Mouse (Mus musculus) T-helper 1 cell (primary cell): Measurements from ENCODE around the gene Dctpp1.
"Not testable (repeated sequence)": the region's sequence is repeated elsewhere in the genome, so short reads cannot be mapped to it uniquely, and the experiment has no call there.

Experiments used
- in situ Hi-C: fragments of 300-600 bp; cut with MboI, MseI; formaldehyde crosslinking; loops from one replicate; pipeline ENCODE4 v1.15.1; 2025; ENCODE audit warnings: high pct_unique_total_duplicates

The Dctpp1 gene

GRCm38 (mm10) chr7:127270256-127270655 is 9.7 kb upstream of the Dctpp1 start:
- in situ Hi-C loops, result no loop called here

- in situ Hi-C loops, result no loop called here
Measured at GRCm38 (mm10) chr7:127263526-127263925, 3.0 kb upstream of the Dctpp1 start.

GRCm38 (mm10) chr7:127262218-127262961 is 1.9 kb upstream of the Dctpp1 start:
- in situ Hi-C loops, result no loop called here

DNA sequence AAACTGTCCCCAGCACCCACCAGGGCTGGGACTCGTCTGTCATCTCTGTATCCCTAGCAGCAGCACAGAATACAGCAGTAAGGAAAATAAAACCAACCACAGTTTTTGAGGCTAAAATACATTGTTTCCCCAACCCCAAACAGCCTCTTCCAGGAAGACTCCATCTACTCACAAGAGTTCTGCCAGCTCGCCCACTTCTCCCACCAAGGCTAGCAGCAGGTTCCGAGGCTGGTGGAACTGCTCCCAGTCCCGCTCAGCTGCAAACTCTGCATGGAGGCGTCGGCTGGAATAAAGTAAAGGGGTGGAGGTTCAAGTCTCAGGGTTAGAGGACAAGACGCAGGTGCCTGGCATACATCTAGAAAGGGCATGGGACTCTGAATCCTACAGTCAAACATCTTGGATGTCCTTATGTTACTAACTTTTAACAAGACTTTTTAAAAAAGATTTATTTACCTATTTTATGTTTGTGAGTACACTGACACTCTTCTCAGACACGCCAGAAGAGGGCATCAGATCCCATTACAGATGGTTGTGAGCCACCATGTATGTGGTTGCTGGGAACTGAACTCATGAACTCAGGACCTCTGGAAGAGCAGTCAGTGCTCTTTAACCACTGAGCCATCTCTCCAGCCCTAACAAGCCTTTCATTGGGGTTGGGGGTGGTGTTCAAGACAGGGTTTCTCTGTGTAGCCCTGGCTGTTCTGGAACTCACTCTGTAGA is 1.2 kb downstream of the Dctpp1 start:
- in situ Hi-C loops, result no loop called here

DNA sequence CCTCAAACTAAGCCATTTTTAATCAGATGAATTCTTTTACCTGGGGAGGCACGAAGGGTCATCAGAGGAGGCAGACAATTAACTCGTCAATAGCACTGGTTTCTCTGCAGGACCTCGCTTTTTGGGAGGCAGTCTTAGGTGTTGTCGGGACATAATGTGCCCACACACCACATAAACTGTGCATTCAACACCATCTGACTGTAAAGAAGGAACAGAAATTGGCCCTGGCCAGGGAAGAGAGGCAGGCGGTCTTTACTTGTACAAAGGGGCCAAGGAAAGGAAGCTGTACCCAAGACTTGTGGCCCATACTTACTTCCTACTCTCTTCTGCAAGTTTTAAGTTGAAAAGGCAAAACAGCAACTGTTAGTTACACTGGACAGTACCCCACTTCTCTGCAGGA is 4.0 kb downstream of the Dctpp1 start:
- in situ Hi-C loops, result no loop called here

GRCm38 (mm10) chr7:127255965-127256364 is 4.5 kb downstream of the Dctpp1 start:
- in situ Hi-C loops, result no loop called here

DNA sequence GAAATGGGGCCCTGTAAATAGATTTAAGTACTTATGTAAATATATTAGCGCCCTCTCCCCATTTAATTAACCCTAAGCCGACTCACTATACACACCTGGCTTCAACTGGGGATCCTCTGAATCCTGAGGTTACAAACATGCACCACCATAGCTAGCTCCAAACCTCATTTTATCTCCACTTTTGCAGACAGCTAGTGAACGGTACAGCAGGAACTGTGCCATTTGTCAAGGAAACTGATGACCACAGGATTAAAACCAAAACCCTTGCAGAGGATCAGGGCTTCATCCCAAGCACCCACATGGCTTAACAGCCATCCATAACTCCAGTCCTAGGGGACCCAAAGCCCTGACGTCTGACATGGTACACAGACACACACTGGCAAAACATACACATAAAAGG is 5.5 kb downstream of the Dctpp1 start:
- in situ Hi-C loops, result no loop called here

DNA sequence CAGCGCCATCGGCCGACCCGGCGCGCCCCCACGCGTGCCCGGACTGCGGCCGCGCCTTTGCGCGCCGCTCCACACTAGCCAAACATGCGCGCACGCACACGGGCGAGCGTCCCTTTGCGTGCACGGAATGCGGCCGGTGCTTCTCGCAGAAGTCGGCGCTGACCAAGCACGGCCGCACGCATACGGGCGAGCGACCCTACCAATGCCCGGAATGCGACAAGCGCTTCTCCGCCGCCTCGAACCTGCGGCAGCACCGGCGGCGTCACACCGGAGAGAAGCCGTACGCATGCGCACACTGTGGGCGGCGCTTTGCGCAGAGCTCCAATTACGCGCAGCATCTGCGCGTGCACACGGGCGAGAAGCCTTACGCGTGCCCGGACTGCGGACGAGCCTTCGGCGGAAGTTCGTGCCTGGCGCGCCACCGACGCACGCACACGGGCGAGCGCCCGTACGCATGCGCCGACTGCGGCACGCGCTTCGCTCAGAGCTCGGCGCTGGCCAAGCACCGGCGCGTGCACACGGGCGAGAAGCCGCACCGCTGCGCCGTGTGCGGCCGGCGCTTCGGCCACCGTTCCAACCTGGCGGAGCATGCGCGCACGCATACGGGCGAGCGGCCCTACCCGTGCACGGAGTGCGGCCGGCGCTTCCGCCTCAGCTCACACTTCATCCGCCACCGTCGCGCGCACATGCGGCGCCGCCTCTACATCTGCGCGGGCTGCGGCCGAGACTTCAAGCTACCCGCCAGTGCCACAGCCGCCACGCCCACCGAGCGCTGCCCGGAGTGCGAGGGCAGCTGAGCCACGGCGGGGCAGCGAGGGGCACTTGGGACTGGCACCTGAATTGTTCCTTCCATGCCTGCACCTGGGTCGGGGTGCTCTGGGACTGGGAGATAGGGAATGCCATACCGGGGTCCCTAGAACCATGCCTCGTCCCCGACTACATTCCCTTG is 6.4 kb downstream of the Dctpp1 start:
- in situ Hi-C loops, result no loop called here

GRCm38 (mm10) chr7:127253341-127253740 is 7.2 kb downstream of the Dctpp1 start:
- in situ Hi-C loops, result no loop called here

DNA sequence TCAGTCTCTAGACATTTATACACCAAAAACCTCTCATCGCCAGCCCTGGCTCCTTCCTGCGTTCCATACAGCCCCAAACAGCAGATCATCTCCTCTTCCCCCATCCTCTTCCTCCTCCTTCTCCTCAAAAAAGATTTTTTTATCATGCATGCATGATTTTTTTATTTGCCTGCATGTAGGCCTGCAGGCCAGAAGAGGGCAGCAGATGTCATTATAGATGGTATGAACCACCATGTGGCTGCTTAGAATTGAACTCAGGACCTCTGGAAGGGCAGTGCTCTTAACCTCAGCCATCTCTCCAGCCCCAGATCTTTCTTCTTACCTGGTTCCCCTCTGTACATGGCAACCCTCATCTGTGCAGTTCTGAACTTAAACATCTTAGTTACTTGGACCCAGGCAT is 8.1 kb downstream of the Dctpp1 start:
- in situ Hi-C loops, result no loop called here

- in situ Hi-C loops, result not testable (repeated sequence)
Measured at GRCm38 (mm10) chr7:127250511-127250910, 10.0 kb downstream of the Dctpp1 start.

GRCm38 (mm10) chr7:127244658-127245510 is 15.6 kb downstream of the Dctpp1 start:
- in situ Hi-C loops, result no loop called here

- in situ Hi-C loops, result no loop called here
Measured at GRCm38 (mm10) chr7:127243870-127244657, 16.4 kb downstream of the Dctpp1 start, which contains the start of gene Zfp771. Zfp771 (plus strand) TSS chr7:127244274.

DNA sequence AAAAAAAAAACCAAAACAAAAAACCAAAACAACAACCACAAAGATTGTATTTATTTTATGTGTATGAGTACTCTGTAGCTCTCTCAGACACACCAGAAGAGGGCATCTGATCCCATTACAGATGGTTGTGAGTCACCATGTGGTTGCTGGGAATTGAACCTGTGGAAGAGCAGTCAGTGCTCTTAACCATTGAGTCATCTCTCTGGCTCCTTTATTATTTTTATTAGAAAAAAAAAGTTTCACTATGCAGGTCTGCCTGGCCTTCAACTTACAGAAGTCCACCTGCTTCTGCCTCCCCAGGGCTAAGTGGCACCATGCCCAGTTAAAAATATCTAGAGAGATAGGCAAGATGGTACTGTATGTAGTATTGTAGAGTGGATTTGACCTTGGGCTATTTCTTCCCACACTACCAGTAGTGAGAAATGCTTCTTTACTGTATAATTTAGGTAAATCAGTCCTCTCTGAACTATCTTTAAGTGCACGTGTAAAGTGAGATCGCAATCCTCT is 17.1 kb downstream of the Dctpp1 start:
- in situ Hi-C loops, result no loop called here

- in situ Hi-C loops, result no loop called here
Measured at GRCm38 (mm10) chr7:127234777-127235176, 25.7 kb downstream of the Dctpp1 start.

GRCm38 (mm10) chr7:127233765-127234164 is 26.7 kb downstream of the Dctpp1 start:
- in situ Hi-C loops, result no loop called here

DNA sequence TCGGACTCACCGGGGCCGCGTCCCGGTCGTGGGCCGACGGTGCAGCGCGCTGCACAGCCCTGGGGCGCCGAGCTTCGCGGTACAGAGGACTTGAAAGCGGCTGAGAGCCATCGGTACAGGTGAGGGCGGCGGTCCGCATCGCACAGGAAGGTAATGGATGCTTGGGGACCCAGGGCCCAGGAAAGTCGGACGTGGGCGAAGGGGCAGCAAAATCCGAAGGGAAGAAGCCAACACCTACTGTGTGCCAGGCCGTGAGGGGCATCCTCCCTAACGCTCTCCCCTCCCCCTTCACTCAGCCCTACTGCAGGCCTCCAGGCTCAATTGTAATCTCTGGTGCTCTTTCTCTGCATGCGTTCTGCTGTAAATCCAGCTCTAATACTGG is 27.1 kb downstream of the Dctpp1 start:
- in situ Hi-C loops, result no loop called here

DNA sequence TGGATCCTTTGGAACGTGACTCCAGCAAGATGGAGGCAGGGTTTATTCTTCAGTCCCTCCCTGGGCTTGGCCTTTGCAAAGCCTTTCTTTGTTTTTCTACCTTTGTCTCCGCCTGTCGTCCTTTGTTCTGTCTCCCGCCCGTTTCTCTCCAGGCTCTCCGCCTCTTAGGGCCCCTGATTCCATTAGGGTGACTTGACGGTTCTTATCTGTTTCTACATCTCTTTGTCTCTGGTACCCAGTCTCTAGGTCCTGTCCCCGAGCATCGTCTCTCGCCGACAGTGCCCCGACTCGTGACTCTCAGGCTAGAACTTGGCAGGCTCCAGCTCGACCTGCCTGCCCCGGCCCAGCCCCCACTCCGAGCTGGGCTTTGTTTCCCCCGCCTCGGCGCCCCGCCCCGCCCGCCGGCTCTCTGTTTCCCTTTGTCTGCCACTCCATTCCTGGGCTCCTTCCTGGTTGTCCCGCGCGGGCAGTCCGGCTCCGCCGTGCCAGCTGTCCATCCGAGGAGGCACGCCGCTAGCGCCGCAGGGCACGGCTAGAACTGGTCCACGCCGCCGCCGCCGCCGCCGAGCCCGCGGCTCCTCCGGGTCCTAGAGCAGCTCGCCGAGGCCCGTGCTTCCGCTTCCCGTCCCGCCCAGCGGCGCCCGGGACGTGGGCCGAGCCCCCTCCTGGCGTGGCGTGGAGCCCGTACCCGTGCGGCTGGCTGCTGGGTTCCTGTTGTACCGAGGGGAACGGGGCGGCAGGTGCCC is 27.7 kb downstream of the Dctpp1 start, which contains the start of the genes Zfp553 and Sept1:
Gene Zfp553, plus strand, starts transcription at position 440 of the 746 bp plus-strand sequence.
Gene Sept1, minus strand, starts transcription at position 509 of the 746 bp plus-strand sequence.
- in situ Hi-C loops, result no loop called here
